Mouse (Mus musculus): ENCODE data around the gene Fkbp10.

Fkbp10 gene

GRCm38 (mm10) chr11:100394353-100395074 is 21.0 kb upstream of the Fkbp10 start:
- no peak for DNase-seq

DNA sequence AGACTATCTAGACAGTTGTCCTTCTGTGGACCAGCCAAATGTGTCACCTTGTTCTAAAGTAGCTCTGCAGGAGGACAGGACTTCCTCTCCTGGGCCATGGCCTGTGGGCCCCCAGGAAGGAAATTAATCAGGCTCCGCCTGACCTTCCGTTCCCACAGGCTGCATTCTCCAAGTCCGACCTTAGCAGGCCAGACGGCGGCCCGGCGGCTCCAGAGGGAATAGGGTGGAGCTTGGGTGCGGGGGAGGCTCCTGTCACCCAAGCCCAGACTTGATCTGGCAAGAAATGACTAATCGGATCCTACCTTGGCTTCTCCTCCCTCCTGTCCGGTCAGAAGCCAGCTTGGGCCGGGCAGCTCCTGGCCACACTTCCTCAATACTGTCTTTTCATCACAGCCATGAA is 20.3 kb upstream of the Fkbp10 start:
- DNase-seq = no peak

DNA sequence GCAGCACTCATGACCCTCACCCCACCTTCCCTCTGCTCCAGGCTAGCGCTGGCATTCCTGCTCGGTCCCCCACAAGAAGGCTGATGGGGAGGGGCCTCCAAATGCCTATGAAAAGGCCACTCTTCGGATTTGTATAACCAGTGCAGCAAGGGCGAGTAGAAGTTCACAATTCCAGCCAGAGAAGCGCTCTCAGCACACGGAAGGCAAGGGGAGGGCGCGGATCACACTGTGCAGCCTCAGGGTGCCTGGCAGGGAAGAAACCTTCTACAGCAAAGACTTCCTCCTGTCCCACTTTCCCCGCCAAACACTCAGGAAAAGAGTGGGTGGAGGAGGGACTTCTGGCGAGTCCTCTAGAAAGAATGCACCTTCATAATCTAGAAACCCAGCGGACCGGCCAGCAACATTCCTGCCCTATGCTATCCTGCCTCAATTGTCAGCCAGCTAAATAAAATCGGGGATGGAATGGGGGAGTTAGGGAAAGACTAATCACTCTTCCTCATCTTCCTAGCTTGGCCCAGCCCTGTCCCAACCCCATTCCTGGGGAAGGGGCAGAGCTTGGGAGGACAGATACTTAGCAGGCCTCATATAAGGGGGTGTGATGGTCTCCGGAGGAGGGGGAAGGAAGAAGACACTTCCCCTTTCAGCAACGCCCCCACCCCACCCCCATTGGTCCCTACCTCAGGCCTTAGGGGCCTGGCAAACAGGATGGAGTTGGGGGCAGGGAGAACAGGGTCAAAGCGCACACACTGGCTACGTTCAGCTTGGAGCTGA is 19.5 kb upstream of the Fkbp10 start:
- DNase-seq = no peak

GRCm38 (mm10) chr11:100396886-100397599 is 18.5 kb upstream of the Fkbp10 start:
- peak in 1 of 2 experiments; percentile 27 for DNase-seq

DNA sequence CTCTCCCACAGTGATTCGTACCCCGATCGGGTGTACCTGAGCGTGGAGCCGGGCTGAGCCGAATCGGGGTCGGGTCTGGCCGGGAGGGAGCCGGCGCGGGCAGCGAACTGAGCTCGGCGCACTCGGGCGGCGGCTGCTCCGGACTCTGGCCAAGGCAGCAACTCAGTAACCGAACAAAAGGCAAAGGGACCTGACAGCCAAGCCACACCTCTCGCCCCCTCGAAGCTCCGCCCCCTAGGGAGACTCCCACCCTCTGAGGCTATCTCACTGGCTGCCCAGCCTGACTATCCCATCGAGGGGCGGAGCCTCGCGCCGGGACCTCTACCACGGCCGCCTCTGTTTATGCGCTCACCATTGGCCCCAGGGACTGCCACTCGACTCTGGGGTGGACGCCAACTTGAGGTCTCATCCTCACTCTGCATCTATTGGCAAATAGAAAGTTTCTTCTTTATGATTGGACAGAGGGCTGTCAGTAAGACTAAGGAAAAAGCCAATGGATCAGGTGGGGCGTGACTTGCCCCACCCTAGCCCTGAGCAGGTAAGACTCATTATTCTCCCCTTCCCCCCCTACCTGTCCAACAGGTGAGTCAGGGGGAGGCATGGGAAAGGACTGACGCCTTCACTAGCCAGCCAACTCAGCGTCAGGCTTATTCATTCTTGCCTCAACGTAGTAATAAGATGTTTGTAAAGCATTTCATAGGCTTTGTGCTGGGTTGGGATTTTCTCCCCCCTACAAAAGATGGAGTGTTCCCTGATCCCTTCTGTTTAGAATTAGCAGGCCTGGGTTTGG is 17.7 kb upstream of the Fkbp10 start, which contains the start of gene Jup:
Jup (minus strand) TSS at position 164 of the 790 bp plus-strand sequence.
- peak; percentile 96 for DNase-seq

GRCm38 (mm10) chr11:100398517-100398916 is 17.0 kb upstream of the Fkbp10 start:
- DNase-seq = no peak

GRCm38 (mm10) chr11:100399320-100399719 is 16.2 kb upstream of the Fkbp10 start:
- no peak for DNase-seq

DNA sequence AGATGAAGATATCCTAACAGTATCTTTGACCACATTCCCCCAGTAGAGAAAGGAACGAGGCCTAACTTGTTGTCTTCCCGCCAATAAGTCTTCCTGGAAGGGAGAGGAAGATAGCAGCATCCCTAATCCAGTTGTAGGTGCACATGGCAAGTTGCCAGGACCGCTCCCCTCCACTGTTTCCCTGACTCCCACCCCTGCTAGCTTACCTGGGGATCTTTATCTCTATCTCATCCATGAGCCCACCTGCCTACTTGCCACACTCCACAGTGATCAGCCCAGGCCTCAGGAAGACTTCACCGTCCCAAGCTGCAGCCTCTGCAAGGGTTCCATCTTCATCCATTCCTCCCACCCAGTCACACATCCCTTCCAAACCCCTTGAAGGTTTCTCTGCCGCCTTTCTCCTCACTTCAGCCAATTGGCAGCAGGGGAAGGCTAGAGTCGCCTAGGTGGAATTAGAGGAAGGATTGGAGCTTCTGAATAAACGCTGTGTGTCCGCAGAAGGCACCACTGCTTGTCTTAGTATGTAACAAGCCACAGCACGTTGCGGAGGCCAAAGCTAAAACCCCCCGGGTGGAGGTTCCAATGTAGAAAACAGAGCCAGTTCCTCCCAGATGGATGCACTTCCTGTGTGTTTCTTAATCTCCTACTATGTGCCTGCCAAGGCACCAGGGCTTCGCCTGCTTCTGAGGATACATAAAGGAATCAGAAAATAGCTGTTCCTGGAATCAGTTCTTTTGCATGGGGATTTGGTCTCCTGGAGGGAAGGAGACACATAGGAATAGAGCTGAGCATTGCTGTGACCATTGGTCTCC is 15.6 kb upstream of the Fkbp10 start:
- no peak for DNase-seq

GRCm38 (mm10) chr11:100400842-100401241 is 14.7 kb upstream of the Fkbp10 start:
- DNase-seq = no peak

DNA sequence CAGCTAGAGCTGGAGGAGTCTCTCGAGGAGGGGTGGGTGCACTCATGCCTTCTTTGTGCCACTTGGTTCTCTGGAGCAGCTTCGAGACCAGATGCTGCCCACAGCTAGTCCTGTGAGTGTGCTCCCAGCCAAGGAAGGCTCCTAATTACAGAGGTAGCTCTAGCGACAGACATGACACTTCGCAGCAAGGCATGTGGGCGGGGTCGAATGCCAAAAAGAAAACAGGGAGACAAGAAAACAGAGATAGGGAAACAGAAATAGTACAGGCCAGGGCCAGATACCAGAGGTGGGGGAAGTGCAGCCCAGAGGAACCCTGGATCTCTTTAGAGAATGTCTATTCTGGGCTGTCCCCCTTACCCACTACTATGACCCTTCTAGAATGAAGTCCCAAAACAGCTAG is 13.3 kb upstream of the Fkbp10 start:
- no peak for DNase-seq

DNA sequence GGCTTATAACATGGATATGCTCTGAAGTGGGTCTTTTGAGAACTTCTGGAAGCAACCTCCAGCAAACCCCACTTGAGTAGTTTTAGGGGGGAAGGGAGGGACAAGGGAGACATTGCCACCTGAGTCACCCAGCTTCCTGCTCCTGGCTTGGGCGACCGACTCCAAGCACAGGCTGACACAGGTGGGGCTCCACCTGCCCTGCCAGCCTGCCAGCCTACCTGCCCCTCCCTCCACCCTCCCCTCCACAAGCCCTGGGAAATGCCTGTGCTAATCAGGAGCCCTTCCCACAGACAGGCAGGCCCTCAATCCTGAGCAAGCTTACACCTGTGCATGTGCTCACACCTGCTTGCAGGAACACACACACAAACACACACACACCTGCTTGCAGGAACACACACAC is 12.8 kb upstream of the Fkbp10 start:
- DNase-seq = no peak

DNA sequence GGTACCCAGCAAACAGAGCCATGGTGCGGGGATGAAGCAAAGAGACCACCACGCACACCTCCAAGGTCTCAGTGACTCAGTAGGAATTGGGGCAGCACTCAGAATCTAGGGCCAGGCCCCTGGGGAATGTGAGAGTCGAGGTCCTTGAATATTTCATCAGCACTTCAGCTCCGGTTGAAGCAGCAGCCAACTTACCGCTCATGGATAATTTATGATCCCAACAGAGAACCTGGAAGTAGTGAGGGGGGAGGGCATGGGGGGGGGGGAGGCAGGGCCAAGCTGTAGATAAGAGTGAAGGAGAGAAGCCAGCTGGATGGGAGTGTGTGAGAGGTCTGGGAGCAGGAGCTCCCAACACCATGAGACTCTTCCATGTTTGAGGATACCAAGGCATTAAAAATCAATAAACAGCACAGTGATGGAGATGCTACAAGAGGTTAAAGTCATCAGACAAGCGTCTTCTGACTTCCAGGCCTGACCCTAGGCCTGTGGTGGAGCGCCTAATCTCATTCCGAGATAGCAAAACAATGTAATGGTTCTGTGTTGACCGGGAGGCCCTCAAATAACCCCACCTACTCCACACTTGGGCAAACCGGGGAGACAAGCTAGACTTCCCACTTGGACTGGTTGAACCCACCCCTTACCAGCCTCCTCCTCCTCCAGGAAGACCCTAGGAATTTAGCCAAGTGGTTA is 11.9 kb upstream of the Fkbp10 start:
- DNase-seq = no peak

DNA sequence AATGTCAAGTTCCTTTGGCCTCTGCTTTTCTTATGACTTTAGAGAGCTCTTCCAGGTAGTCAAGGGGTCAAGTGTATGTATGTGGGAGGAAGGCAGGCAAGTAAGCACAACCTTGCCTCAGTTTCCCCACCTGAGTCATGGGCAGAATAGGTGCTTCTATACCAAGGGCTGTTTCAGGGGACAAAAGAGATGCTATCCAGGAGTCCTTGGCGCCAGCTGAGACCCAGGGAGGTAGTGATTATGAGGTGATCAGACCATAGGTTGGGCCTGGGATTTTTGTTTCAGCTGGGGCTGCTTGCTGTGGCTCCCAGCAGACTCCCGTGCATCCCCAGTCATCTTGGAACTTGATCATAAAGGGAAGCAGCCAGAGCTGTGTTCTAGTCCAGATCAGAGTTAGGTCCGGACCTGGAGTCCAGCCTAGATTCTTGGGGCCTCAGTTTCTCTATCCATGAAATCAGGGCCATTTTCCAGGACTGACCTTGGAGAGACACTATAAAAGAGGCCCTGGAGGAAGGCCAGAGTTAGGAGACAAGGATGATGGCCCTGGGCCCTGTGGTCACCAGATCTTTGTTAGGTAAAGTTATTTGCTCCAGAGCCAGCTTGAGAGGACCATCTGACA is 10.9 kb upstream of the Fkbp10 start:
- no peak for DNase-seq

GRCm38 (mm10) chr11:100406273-100406672 is 9.2 kb upstream of the Fkbp10 start:
- no peak for DNase-seq

DNA sequence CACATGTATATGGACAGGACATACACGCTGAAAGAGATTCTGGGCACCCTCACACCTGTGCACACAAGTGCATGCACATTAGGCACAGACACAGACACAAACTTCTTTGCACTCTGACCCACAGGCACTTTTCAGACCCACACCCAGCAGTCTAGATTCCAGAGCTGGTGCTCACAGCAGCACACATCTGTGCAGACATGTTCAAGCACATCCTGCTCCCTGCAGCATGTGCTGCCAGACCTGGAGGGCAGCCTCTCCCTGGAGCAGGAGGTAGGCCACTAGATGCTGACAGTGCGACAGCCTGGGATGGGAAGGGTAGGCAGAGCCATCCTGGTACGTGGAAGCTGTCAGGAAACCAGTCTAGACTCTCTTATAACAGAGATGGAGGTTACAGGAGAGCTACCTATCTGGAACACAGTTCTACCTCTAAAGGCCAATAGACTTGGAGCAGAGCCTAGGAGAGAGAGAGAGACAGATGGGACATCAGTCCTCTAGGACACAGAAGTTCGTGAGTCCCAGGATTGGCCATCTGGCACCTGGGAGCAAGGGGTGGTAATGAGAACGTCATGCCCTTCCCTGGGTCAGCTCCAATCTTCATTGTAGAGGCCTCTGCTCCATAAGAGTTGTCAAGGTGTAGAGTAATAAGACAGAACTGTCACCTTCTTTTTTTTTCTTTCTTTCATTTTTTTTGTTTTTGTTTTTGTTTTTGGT is 8.3 kb upstream of the Fkbp10 start:
- DNase-seq = no peak

DNA sequence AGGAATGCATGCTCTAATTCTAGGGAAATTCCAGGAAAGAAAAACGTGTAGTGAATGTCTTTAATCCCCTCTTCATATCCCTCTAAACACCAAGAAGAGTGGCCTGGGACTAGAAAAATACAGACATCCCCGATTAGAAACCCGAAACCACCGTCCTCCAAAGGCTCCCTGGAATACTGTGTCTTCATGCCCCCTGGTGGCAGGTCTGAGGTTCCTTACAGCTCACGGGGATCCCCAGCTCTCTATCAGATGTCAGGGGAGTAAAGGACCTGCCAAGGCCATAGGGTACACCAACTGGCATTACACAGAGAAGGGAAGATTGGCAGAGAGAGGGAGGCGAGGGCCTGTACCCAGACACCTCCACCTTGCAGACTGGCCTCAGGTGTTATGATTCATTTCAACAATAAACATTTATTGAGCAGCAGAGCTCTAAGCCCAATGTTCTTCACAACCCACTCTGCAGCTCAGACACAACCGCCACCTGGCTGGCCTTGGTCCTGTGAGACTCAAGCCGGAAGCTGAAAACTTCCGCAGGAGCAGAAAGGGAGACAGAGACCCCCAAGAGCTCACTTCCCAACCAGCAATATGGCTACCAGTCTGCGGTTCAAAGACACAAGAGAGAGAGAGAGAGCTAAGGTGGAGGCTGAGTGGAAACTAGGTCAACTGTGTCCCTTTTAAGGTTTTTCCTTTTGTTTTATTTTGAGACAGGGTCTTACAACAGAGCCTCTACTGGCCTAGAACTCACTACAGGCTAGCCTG is 7.2 kb upstream of the Fkbp10 start:
- DNase-seq = peak in 1 of 2 experiments; percentile 59

- no peak for DNase-seq
Measured at GRCm38 (mm10) chr11:100408835-100409462, 6.5 kb upstream of the Fkbp10 start.

DNA sequence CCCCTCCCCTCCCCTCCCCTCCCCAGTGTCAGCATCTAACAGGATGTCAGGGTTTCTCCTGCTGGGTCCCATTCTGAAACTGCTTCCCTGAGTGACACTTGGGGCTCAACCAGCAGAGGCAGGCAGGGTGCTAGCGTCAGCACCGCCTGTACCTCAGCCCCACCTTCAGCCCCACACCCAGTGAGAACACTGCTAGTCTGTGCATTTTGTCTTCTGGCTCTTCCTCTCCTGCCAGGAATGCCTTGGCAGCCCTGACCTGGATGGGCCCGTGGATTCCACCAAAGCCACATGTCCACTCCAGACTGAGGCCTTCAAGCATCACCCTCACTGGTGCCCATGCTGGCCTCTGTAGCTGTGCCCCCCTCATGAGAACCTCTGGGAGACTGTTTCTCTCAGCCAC is 5.8 kb upstream of the Fkbp10 start:
- no peak for DNase-seq

DNA sequence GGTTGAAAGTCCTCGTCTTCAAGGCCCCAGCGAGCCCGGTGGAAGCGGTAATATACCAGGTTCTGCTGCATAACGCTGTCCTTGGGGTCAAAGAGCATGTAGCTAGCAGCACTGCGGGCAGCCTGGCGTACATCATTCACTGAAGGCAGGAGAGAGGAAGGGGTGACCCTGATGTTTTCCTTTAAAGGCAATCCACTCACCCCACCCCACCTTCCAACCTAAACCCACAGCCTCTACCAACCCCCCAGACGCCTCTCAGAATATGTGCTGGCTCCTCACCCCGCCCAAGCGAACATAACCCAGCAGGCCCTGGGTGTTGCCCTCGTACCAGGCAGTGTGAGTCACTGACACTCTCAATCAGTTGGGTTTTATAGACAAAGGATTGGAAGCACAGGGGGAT is 3.8 kb upstream of the Fkbp10 start:
- DNase-seq = no peak
